Mouse (Mus musculus) lung, embryonic 16.5 days (tissue): ENCODE data around the gene A230072I06Rik. TPM values are rescaled to one million over a fixed set of nuclear protein-coding genes. Genes with fewer than 3 reads are reported as not detected.

Source experiments
- ATAC-seq: fragments of 200-750 bp; cut with Nextera tagmentation; 2 replicates; pipeline ENCODE4 v1.8.0; 2017; ENCODE audit warnings: low read depth, mild to moderate bottlenecking, moderate library complexity
- H3K27ac ChIP-seq: fragments of 300-500 bp; sonication (generic); 2 replicates; pipeline ENCODE4 v1.5.1; 2014; ENCODE audit warnings: mild to moderate bottlenecking, control low read depth, low read length
- H3K27me3 ChIP-seq: fragments of 300-500 bp; sonication (generic); 2 replicates; pipeline ENCODE4 v1.6.1; 2014; ENCODE audit warnings: low read depth, low read length, mixed read lengths; ENCODE audit not compliant: control insufficient read depth, insufficient read depth
- H3K36me3 ChIP-seq: fragments of 300-500 bp; sonication (generic); 2 replicates; pipeline ENCODE4 v1.6.1; 2014; ENCODE audit warnings: low read length; ENCODE audit not compliant: control insufficient read depth, insufficient read depth
- H3K4me1 ChIP-seq: fragments of 300-500 bp; sonication (generic); replicated peaks from 2 replicates; pipeline ENCODE4 v1.6.1; 2014; ENCODE audit warnings: low read length, mixed read lengths; ENCODE audit not compliant: control insufficient read depth, insufficient read depth
- H3K4me2 ChIP-seq: fragments of 300-500 bp; sonication (generic); 2 replicates; pipeline ENCODE4 v1.6.1; 2014; ENCODE audit warnings: low read depth, low read length, control low read depth
- H3K4me3 ChIP-seq: fragments of 300-500 bp; sonication (generic); 2 replicates; pipeline ENCODE4 v1.5.1; 2014; ENCODE audit warnings: mild to moderate bottlenecking, low read length, control low read depth
- H3K9ac ChIP-seq: fragments of 300-500 bp; sonication (generic); 2 replicates; pipeline ENCODE4 v1.6.1; 2014; ENCODE audit warnings: low read length, control low read depth
- H3K9me3 ChIP-seq: fragments of 300-500 bp; sonication (generic); 2 replicates; pipeline ENCODE4 v1.6.1; 2016; ENCODE audit warnings: low read length; ENCODE audit not compliant: control insufficient read depth
- WGBS: fragments of 180-500 bp; shearing (Covaris S2); extraction: QIAGEN DNeasy Blood & Tissue Kit; methylation state at CpG from one replicate; pipeline ENCODE4 v1.1.7; 2014; 5-methylcytosine and 5-hydroxymethylcytosine counted together
- polyA plus RNA-seq: library from polyadenylated mRNA; unstranded; fragments of >200 nt; fragmentation: Nextera tagmentation; extraction: Ambion mirVana; gene quantifications from 2 replicates; pipeline ENCODE4 v1.2.1, GENCODE M21; 2015

A230072I06Rik gene
- polyA plus RNA-seq, 1 experiment from 2014 or later: not detected

GRCm38 (mm10) chr8:12267863-12268262, 10.8 kb upstream of the A230072I06Rik start:
- no peak overlapping the region for H3K4me2 ChIP-seq
- H3K4me3 ChIP-seq: no peak overlapping the region
- H3K9me3 ChIP-seq: no peaks in the 10 kb centered on the region
- H3K4me1 ChIP-seq: no peaks in the 10 kb centered on the region
- no peak overlapping the region for H3K27ac ChIP-seq
- no peaks in the 10 kb centered on the region for H3K27me3 ChIP-seq
- WGBS: 60% methylated on average over 5 of the region's 5 CpGs
- no peak for ATAC-seq
- H3K36me3 ChIP-seq: no peaks in the 10 kb centered on the region
- no peak overlapping the region for H3K9ac ChIP-seq

- WGBS: 65% methylated on average over 14 of the region's 14 CpGs
- no peak overlapping the region for H3K9ac ChIP-seq
- no peaks in the 10 kb centered on the region for H3K9me3 ChIP-seq
- H3K27me3 ChIP-seq: no peaks in the 10 kb centered on the region
- no peaks in the 10 kb centered on the region for H3K4me1 ChIP-seq
- no peak overlapping the region for H3K4me3 ChIP-seq
- no peak overlapping the region for H3K4me2 ChIP-seq
- H3K27ac ChIP-seq: no peak overlapping the region
- no peak for ATAC-seq
- no peaks in the 10 kb centered on the region for H3K36me3 ChIP-seq
Observed at GRCm38 (mm10) chr8:12268306-12268829, 10.3 kb upstream of the A230072I06Rik start.

- Histone ChIP-seq H3K9ac (peak overlapping the region; percentile 22; the same call in 1 of the 2 replicates), H3K36me3 (no peaks in the 10 kb centered on the region), H3K4me3 (no peak overlapping the region), H3K27ac (peak overlapping the region; percentile 58; the same call in 1 of the 2 replicates), H3K4me1 (peaks cover 18% of the 10 kb centered on the region), H3K4me2 (no peak overlapping the region), H3K9me3 (no peaks in the 10 kb centered on the region), H3K27me3 (no peaks in the 10 kb centered on the region)
- WGBS: 43% methylated on average over 13 of the region's 13 CpGs
- ATAC-seq: peak; percentile 59
Observed at GRCm38 (mm10) chr8:12279482-12280192, 1.0 kb downstream of the A230072I06Rik start.

- no peaks in the 10 kb centered on the region for H3K9me3 ChIP-seq
- H3K36me3 ChIP-seq: no peaks in the 10 kb centered on the region
- H3K4me2 ChIP-seq: no peak overlapping the region
- 79% methylated on average over 22 of the region's 22 CpGs for WGBS
- H3K4me3 ChIP-seq: no peak overlapping the region
- H3K9ac ChIP-seq: no peak overlapping the region
- ATAC-seq: no peak
- no peaks in the 10 kb centered on the region for H3K27me3 ChIP-seq
- peaks cover 18% of the 10 kb centered on the region for H3K4me1 ChIP-seq
- no peak overlapping the region for H3K27ac ChIP-seq
Observed at GRCm38 (mm10) chr8:12282128-12282527, 3.5 kb downstream of the A230072I06Rik start.

GRCm38 (mm10) chr8:12290551-12290950, 11.9 kb downstream of the A230072I06Rik start:
- Histone ChIP-seq H3K27me3 (no peaks in the 10 kb centered on the region), H3K4me1 (no peaks in the 10 kb centered on the region), H3K4me3 (no peak overlapping the region), H3K4me2 (no peak overlapping the region), H3K27ac (no peak overlapping the region), H3K9ac (no peak overlapping the region), H3K36me3 (no peaks in the 10 kb centered on the region), H3K9me3 (no peaks in the 10 kb centered on the region)
- no peak for ATAC-seq

- no peak overlapping the region for H3K4me3 ChIP-seq
- no peaks in the 10 kb centered on the region for H3K9me3 ChIP-seq
- H3K4me1 ChIP-seq: no peaks in the 10 kb centered on the region
- H3K4me2 ChIP-seq: no peak overlapping the region
- H3K27me3 ChIP-seq: no peaks in the 10 kb centered on the region
- 50% methylated on average over 10 of the region's 10 CpGs for WGBS
- ATAC-seq: no peak
- H3K9ac ChIP-seq: no peak overlapping the region
- no peaks in the 10 kb centered on the region for H3K36me3 ChIP-seq
- no peak overlapping the region for H3K27ac ChIP-seq
Observed at GRCm38 (mm10) chr8:12298326-12298950, 19.8 kb downstream of the A230072I06Rik start.

- no peak for ATAC-seq
Observed at GRCm38 (mm10) chr8:12301998-12302397, 23.4 kb downstream of the A230072I06Rik start.

GRCm38 (mm10) chr8:12312975-12313734, 34.5 kb downstream of the A230072I06Rik start:
- ATAC-seq: no peak
- no peak overlapping the region for H3K4me2 ChIP-seq
- H3K4me3 ChIP-seq: no peak overlapping the region
- no peaks in the 10 kb centered on the region for H3K36me3 ChIP-seq
- WGBS: 31% methylated on average over 16 of the region's 16 CpGs
- H3K27me3 ChIP-seq: peaks cover 12% of the 10 kb centered on the region; the same call in 1 of the 2 replicates
- no peak overlapping the region for H3K27ac ChIP-seq
- H3K9ac ChIP-seq: no peak overlapping the region
- no peaks in the 10 kb centered on the region for H3K9me3 ChIP-seq
- no peaks in the 10 kb centered on the region for H3K4me1 ChIP-seq

More at GRCm38 (mm10) chr8:12301998-12302397, 23.4 kb downstream of the A230072I06Rik start:
- H3K27ac ChIP-seq: no peak overlapping the region
- WGBS: 74% methylated on average over 14 of the region's 14 CpGs
- H3K27me3 ChIP-seq: no peaks in the 10 kb centered on the region
- H3K4me2 ChIP-seq: no peak overlapping the region
- no peak overlapping the region for H3K9ac ChIP-seq
- H3K4me1 ChIP-seq: no peaks in the 10 kb centered on the region
- H3K4me3 ChIP-seq: no peak overlapping the region
- no peaks in the 10 kb centered on the region for H3K36me3 ChIP-seq
- H3K9me3 ChIP-seq: no peaks in the 10 kb centered on the region

- H3K27ac ChIP-seq: no peak overlapping the region
- no peak overlapping the region for H3K9ac ChIP-seq
- WGBS: 55% methylated on average over 11 of the region's 11 CpGs
- H3K4me2 ChIP-seq: no peak overlapping the region
- no peaks in the 10 kb centered on the region for H3K9me3 ChIP-seq
- no peaks in the 10 kb centered on the region for H3K4me1 ChIP-seq
- ATAC-seq: no peak
- H3K36me3 ChIP-seq: no peaks in the 10 kb centered on the region
- peaks cover 12% of the 10 kb centered on the region; the same call in 1 of the 2 replicates for H3K27me3 ChIP-seq
- H3K4me3 ChIP-seq: no peak overlapping the region
Observed at GRCm38 (mm10) chr8:12314258-12314657, 35.6 kb downstream of the A230072I06Rik start.
